Mouse (Mus musculus) heart, embryonic 14.5 days (tissue): ENCODE results near the gene Uba5. TPM values are rescaled to one million over a fixed set of nuclear protein-coding genes. Genes with fewer than 3 reads are reported as not detected.

Source experiments
- ATAC-seq: fragments of 200-750 bp; cut with Nextera tagmentation; 2 replicates; pipeline ENCODE4 v1.8.0; 2017; ENCODE audit warnings: low read depth, moderate TSS enrichment; ENCODE audit not compliant: insufficient number of reproducible peaks, insufficient read depth, low FRiP score
- H3K27ac ChIP-seq, 2 experiments: fragments of 200-500 bp in 1 of 2; fragments of 300-500 bp in 1 of 2; sonication (generic) in 1 of 2; replicated peaks in 1 of 2; 2 replicates each; pipeline ENCODE4 v1.5.1; 2012 to 2014; ENCODE audit warnings: low read depth in 2 of 2, low read length in 2 of 2, control low read depth in 1 of 2, mild to moderate bottlenecking in 1 of 2, mixed read lengths in 1 of 2; ENCODE audit not compliant: control insufficient read depth in 1 of 2, insufficient read depth in 1 of 2
- H3K27me3 ChIP-seq: fragments of 300-500 bp; sonication (generic); 2 replicates; pipeline ENCODE4 v1.6.1; 2014; ENCODE audit warnings: mild to moderate bottlenecking, low read length, control low read depth; ENCODE audit not compliant: control insufficient read depth, insufficient read depth
- H3K36me3 ChIP-seq: fragments of 300-500 bp; sonication (generic); 2 replicates; pipeline ENCODE4 v1.6.1; 2014; ENCODE audit warnings: mild to moderate bottlenecking, control low read depth, low read length, mixed read lengths; ENCODE audit not compliant: control insufficient read depth, insufficient read depth
- H3K4me1 ChIP-seq, 2 experiments: fragments of 200-500 bp in 1 of 2; fragments of 300-500 bp in 1 of 2; sonication (generic) in 1 of 2; 2 replicates each; pipeline ENCODE4 v1.6.1; 2012 to 2014; ENCODE audit warnings: low read length in 2 of 2, control low read depth in 1 of 2, mixed read lengths in 1 of 2; ENCODE audit not compliant: control insufficient read depth in 2 of 2, insufficient read depth in 2 of 2
- H3K4me2 ChIP-seq: fragments of 300-500 bp; sonication (generic); 2 replicates; pipeline ENCODE4 v1.6.1; 2014; ENCODE audit warnings: mild to moderate bottlenecking, low read length
- H3K4me3 ChIP-seq, 2 experiments: fragments of 200-500 bp in 1 of 2; fragments of 300-500 bp in 1 of 2; sonication (generic) in 1 of 2; 2 replicates each; pipeline ENCODE4 v1.5.1; 2012 to 2014; ENCODE audit warnings: low read length in 2 of 2, mild to moderate bottlenecking in 2 of 2, control low read depth in 1 of 2, low read depth in 1 of 2, moderate library complexity in 1 of 2; ENCODE audit not compliant: control insufficient read depth in 1 of 2, insufficient read depth in 1 of 2
- H3K9ac ChIP-seq: fragments of 300-500 bp; sonication (generic); 2 replicates; pipeline ENCODE4 v1.6.1; 2014; ENCODE audit warnings: mild to moderate bottlenecking, low read length
- H3K9me3 ChIP-seq: fragments of 300-500 bp; sonication (generic); 2 replicates; pipeline ENCODE4 v1.6.1; 2016; ENCODE audit warnings: low read length, control low read depth; ENCODE audit not compliant: control insufficient read depth
- WGBS: fragments of 180-500 bp; shearing (Covaris S2); extraction: QIAGEN DNeasy Blood & Tissue Kit; methylation state at CpG from one replicate; pipeline ENCODE4 v1.1.7; 2014; 5-methylcytosine and 5-hydroxymethylcytosine counted together
- polyA plus RNA-seq: library from polyadenylated mRNA; unstranded; fragments of >200 nt; fragmentation: Nextera tagmentation; extraction: Ambion mirVana; gene quantifications from 2 replicates; pipeline ENCODE4 v1.2.1, GENCODE M21; 2014

The Uba5 gene
- polyA plus RNA-seq, result 41.9 and 46.2 TPM in 2 replicates

DNA sequence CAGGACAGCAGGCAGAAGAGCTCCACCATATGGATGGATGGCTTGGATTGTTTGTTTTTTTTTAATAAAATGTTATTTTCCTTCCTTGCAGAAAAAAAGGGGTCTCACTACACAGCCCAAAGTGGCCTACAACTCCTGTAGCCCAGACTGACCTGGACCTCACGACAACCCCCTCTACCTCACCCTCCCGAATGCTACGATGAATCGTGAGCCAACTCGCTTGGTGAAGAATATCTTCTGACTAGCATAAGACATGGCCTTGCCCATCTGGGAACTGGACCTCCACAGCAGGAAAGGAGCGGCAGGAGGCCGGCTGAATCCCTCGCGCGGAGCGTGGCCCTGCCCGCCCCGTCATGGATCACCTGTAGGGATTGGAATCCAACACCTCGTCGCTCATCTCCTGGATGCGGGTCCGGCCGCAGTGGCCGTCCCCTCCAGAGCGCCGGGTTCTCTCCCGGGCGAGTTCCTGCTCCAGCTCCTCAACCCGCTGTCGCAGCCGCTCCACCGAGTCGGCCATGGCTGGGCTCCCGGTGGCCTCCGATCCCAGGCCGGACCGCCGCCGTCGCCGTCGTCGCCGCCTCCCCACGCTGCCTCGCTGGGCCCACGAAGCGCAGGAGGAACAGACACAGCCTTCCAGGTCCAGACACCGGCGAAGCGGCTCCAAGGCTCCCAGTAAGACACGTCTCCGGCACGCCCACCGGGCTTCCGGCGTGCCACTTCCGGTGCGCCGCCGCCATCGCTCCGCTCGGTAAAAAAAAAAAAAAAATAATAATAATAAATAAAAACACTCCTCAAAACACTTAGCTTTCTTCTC, at the start of gene Uba5:
Uba5 (minus strand) TSS at position 705 of the 814 bp plus-strand sequence.
- peak within 1 kb of the TSS; percentile 75 to 87 for H3K4me3 ChIP-seq
- WGBS, result under 1% methylated on average over 59 of the region's 59 CpGs
- H3K27me3 ChIP-seq, result no peaks in the 10 kb centered on the region
- peaks cover 5 to 17% of the 10 kb centered on the region in 2 experiments for H3K4me1 ChIP-seq
- peak within 1 kb of the TSS; percentile 43 to 67; a peak in 3 of 4 replicates for H3K27ac ChIP-seq
- peak within 1 kb of the TSS; percentile 95 for H3K4me2 ChIP-seq
- peaks cover 33% of the 10 kb centered on the region for H3K36me3 ChIP-seq
- H3K9ac ChIP-seq, result peak within 1 kb of the TSS; percentile 83
- no peaks in the 10 kb centered on the region for H3K9me3 ChIP-seq
- ATAC-seq, result peak; percentile 63; the same call in 1 of the 2 replicates

DNA sequence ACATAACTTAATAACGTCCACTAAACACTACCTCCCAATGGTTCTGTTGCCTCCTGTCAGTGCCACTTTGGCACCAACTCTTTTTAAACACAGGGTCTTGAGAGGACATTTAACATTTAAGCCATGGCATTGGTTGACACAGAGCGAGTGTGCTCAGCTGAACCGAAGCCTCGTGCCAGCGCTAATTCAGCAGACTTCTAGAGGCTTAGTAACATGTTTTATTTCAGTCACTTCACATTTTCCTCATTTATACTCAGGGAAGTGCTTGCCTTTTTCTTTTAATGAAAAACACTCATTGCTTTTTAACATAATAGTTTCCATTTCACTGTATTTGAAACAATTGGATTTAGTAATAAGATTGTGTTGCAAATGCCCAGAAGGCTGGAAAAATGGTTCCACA, 46.2 kb upstream of the Uba5 start:
- WGBS, result 92% methylated on average over 5 of the region's 5 CpGs
- no peak overlapping the region for H3K4me2 ChIP-seq
- H3K9ac ChIP-seq, result no peak overlapping the region
- no peaks in the 10 kb centered on the region for H3K27me3 ChIP-seq
- no peak for ATAC-seq
- H3K27ac ChIP-seq, result 0 out of 4 replicates have a peak overlapping the region, but pooled peaks have one; percentile 3 to 30
- peaks cover 8% of the 10 kb centered on the region; the same call in 1 of the 2 replicates for H3K9me3 ChIP-seq
- no peaks in the 10 kb centered on the region for H3K36me3 ChIP-seq
- H3K4me1 ChIP-seq, result peaks cover 0 to 6% of the 10 kb centered on the region in 2 experiments; a peak in 1 of 4 replicates
- no peak overlapping the region for H3K4me3 ChIP-seq

DNA sequence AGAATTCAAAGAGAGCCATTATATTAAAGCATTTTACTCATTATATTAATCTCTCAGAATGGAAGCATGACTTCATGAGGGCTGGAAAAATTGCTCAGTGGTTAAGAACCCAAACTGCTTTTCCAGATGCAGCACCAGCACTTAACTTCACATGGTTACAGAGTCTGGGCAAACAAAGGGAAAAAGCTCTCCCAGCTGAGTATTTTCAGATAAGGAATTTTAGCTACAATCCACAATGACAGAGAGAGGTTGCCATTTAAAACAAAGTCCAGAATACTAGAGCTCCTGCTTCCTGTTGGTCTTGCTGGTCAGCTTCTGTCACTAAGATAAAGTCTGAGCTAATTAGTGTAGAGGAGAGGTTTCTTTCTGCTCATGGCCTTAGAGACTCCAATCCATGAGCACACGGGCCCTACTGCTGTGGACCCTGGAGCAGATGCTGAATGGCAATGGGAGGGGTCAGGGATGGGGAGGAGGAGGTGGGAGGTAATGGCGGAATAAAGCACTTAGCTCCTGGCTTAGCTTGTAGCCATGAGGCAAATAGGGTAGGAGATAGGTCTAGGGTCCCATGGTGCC, 45.7 kb upstream of the Uba5 start:
- Histone ChIP-seq H3K4me1 (peaks cover 0 to 6% of the 10 kb centered on the region in 2 experiments; a peak in 1 of 4 replicates), H3K27me3 (no peaks in the 10 kb centered on the region), H3K4me3 (no peak overlapping the region), H3K9ac (no peak overlapping the region), H3K27ac (peak overlapping the region; percentile 30 to 69; a peak in 2 of 4 replicates), H3K4me2 (no peak overlapping the region), H3K36me3 (no peaks in the 10 kb centered on the region), H3K9me3 (peaks cover 8% of the 10 kb centered on the region; the same call in 1 of the 2 replicates)
- WGBS, result 58% methylated on average over 2 of the region's 2 CpGs
- ATAC-seq, result peak; percentile 26; the same call in 1 of the 2 replicates

DNA sequence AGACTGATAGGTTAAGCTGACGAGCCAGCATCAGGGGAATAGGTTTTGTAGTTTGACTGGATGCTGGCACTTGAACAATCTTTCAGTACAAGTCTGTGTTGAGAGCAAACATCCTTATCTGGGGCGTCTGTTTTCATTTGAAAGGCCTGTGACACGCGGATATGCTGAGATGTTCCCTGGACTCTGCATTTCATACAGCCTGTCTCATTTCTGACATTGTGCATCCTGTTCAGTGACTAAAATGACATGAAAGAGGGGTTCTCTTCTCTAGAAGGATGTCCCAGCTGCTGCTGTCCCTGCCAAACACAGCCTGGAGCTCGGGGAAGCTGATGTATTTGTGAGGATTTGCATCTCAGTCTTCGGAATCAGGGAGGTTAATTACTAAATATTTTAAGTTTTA, 44.5 kb upstream of the Uba5 start:
- Histone ChIP-seq H3K27me3 (no peaks in the 10 kb centered on the region), H3K27ac (peak overlapping the region in 1 of 2 experiments; percentile 51; a peak in 1 of 4 replicates), H3K36me3 (no peaks in the 10 kb centered on the region), H3K9ac (no peak overlapping the region), H3K4me1 (peaks cover 0 to 6% of the 10 kb centered on the region in 2 experiments; a peak in 1 of 4 replicates), H3K4me2 (no peak overlapping the region), H3K4me3 (no peak overlapping the region), H3K9me3 (peaks cover 8% of the 10 kb centered on the region; the same call in 1 of the 2 replicates)
- no peak for ATAC-seq
- 23% methylated on average over 6 of the region's 6 CpGs for WGBS

DNA sequence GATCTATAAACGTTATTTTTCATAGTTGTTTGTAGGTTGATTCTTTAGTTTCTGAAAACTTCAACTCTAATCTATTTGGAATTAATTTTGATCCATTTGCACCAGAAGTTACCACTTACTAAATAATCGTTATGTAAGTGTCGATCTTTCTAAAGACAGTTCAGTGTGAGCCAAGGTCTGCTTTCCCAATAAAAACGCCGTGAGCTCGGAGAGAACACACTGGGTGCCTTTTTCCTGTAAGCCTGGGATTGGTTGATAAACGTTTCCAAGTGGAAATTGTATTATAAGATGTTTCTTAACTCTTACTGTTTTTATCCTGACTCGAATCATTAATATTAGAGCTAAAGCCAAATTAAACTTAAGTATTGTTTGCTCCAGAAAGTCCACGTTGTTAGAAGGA, 44.0 kb upstream of the Uba5 start:
- H3K9me3 ChIP-seq, result peaks cover 7% of the 10 kb centered on the region; the same call in 1 of the 2 replicates
- H3K4me1 ChIP-seq, result peaks cover 2 to 7% of the 10 kb centered on the region in 2 experiments; a peak in 2 of 4 replicates
- no peaks in the 10 kb centered on the region for H3K36me3 ChIP-seq
- no peak overlapping the region for H3K9ac ChIP-seq
- WGBS, result 64% methylated on average over 9 of the region's 9 CpGs
- H3K4me2 ChIP-seq, result no peak overlapping the region
- H3K27ac ChIP-seq, result 0 out of 4 replicates have a peak overlapping the region, but pooled peaks of 1 of the 2 experiments have one; percentile 11
- no peak for ATAC-seq
- H3K4me3 ChIP-seq, result no peak overlapping the region
- H3K27me3 ChIP-seq, result no peaks in the 10 kb centered on the region

DNA sequence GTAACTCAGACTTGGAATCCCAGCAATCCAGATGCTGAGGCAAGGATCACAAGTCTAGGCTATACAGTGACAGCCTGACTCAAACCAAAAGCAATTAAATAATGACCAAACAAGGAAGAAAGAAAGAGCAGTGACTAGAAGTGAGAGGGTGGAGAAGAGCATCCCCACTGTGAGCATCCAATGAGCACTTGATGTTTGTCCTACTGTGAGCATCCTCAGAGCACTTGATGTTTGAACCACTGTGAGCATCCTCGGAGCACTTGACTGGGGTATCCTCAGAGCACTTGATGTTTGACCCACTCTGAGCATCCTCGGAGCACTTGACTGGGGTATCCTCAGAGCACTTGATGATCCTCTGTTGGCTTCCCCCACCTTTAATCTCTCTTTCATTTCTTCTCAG, 42.1 kb upstream of the Uba5 start:
- no peak overlapping the region for H3K4me3 ChIP-seq
- H3K9ac ChIP-seq, result no peak overlapping the region
- peaks cover 5 to 12% of the 10 kb centered on the region in 2 experiments; a peak in 3 of 4 replicates for H3K4me1 ChIP-seq
- no peak for ATAC-seq
- no peak overlapping the region for H3K4me2 ChIP-seq
- no peak overlapping the region for H3K27ac ChIP-seq
- H3K36me3 ChIP-seq, result no peaks in the 10 kb centered on the region
- no peaks in the 10 kb centered on the region for H3K9me3 ChIP-seq
- no peaks in the 10 kb centered on the region for H3K27me3 ChIP-seq
- WGBS, result 77% methylated on average over 2 of the region's 2 CpGs

DNA sequence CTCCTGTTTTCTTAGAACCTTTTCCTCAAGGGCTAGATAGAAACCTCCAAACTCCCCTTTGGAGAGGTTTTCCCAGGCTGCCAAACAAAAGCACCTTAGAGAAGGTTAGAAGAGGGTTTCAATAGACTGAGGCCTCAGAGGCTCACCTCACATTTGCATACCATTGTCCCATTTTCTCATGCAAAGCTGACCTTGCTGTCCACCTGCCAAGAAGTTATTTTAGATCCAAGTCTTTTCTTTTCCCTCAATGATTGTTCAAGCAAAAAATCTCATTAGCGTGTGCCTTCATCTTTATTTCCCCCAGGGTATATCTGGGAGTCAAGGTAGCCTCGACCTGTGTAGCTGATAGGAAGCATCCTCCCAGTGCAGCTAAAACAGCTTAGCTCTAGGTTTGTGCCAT, 40.0 kb upstream of the Uba5 start:
- Histone ChIP-seq H3K9ac (no peak overlapping the region), H3K4me3 (no peak overlapping the region), H3K36me3 (no peaks in the 10 kb centered on the region), H3K9me3 (no peaks in the 10 kb centered on the region), H3K27ac (no peak overlapping the region), H3K27me3 (no peaks in the 10 kb centered on the region), H3K4me1 (peaks cover 5 to 12% of the 10 kb centered on the region in 2 experiments; a peak in 3 of 4 replicates), H3K4me2 (no peak overlapping the region)
- WGBS, result 70% methylated on average over 2 of the region's 2 CpGs
- no peak for ATAC-seq
